Mouse (Mus musculus): ENCODE results near the gene Mrps24. TPM values are rescaled to one million over a fixed set of nuclear protein-coding genes. Genes with fewer than 3 reads are reported as not detected.

The Mrps24 gene
- total and polyA plus RNA-seq, 3 experiments = 73.8 to 107 (median 90.8) TPM

DNA sequence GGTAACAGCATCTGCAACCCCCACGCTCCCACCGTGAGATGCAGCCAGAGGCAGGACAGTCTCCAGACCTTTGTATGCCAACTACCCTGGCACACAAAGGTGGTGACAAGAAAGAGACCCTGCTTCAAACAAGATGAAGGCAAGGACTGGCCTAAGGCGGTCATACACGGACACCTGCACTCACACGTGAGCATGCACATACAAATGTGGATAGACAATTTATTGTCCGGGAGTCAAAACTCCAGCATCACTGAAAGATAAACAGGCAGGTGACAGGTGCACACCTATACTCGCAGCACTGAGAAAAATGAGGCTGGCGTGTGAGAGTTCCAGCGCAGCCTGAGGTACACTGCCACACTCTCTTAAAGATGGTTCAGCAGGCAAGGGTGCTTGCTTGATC is 9.5 kb downstream of the Mrps24 start:
- no peak overlapping the region for H3K4me2 ChIP-seq (ENCODE audit: insufficient read depth, low read depth, poor library complexity, severe bottlenecking)
- no peaks in the 10 kb centered on the region for H3K79me2 ChIP-seq (replicated peaks; ENCODE audit: control insufficient read depth, extremely low read depth, insufficient read depth, poor library complexity, severe bottlenecking)
- peaks cover 7% of the 10 kb centered on the region for H3K27me3 ChIP-seq (replicated peaks)
- no peak overlapping the region for H3K9ac ChIP-seq (ENCODE audit: insufficient read depth, low read depth)
- TF ChIP-seq JUN (IDR thresholded peaks at IDR 0.05; ENCODE audit: insufficient read depth, low read depth, low read length) (no peak), SMC3 (IDR thresholded peaks at IDR 0.05; ENCODE audit: low read depth, low read length) (no peak), IRF4 (IDR thresholded peaks at IDR 0.05; ENCODE audit: low read depth, low read length) (no peak), E2F4 (IDR thresholded peaks at IDR 0.05; ENCODE audit: insufficient replicate concordance, low read depth, low read length) (no peak), USF2 (conservative IDR thresholded peaks at IDR 0.05; ENCODE audit: low read depth, low read length) (no peak), MYC (IDR thresholded peaks at IDR 0.05; ENCODE audit: low read depth, low read length) (no peak), CTCF (conservative IDR thresholded peaks at IDR 0.05 in 1 of 2, IDR thresholded peaks at IDR 0.05 in 1 of 2; ENCODE audit: low read depth in 2 of 2, low read length in 2 of 2) (no peak), EP300 (IDR thresholded peaks at IDR 0.05; ENCODE audit: low read length) (no peak), ZKSCAN1 (IDR thresholded peaks at IDR 0.05; ENCODE audit: borderline replicate concordance, low read depth, low read length) (no peak), RCOR1 (conservative IDR thresholded peaks at IDR 0.05; ENCODE audit: low read depth, low read length) (no peak), TCF12 (IDR thresholded peaks at IDR 0.05; ENCODE audit: low read depth, low read length) (no peak), POLR2A (IDR thresholded peaks at IDR 0.05; ENCODE audit: low read depth, low read length) (no peak), MAZ (IDR thresholded peaks at IDR 0.05; ENCODE audit: low read depth, low read length) (no peak), MEF2A (IDR thresholded peaks at IDR 0.05; ENCODE audit: borderline replicate concordance, low read depth, low read length) (no peak), TBP (conservative IDR thresholded peaks at IDR 0.05; ENCODE audit: low read depth, low read length) (no peak), POLR2AphosphoS2 (IDR thresholded peaks at IDR 0.05; ENCODE audit: low read depth, low read length) (no peak), CHD2 (IDR thresholded peaks at IDR 0.05; ENCODE audit: low read length) (no peak), MAX (IDR thresholded peaks at IDR 0.05; ENCODE audit: low read length) (no peak)
- H3K4me1 ChIP-seq (ENCODE audit: control insufficient read depth in 1 of 2, insufficient read depth in 2 of 2) = peaks cover 8 to 23% of the 10 kb centered on the region in 2 experiments
- peaks cover 5 to 28% of the 10 kb centered on the region in 2 experiments for H3K36me3 ChIP-seq (replicated peaks in 1 of 2; ENCODE audit: control insufficient read depth in 1 of 2, insufficient read depth in 1 of 2, low read length in 1 of 2)
- H3K4me3 ChIP-seq (replicated peaks in 1 of 3; ENCODE audit: low read depth in 2 of 3, low read length in 2 of 3, poor library complexity in 1 of 3) = no peak overlapping the region
- dilution Hi-C loops (cut with MboI; ENCODE audit: extremely low pct_ligation_motif_present, extremely low pct_unique_long_range_greater_than_20kb, low sequenced_read_pairs) (no loop called here), in situ Hi-C loops (cut with MboI; ENCODE audit: low pct_ligation_motif_present, low pct_unique_long_range_greater_than_20kb, low sequenced_read_pairs) (no loop called here)
- H3K27ac ChIP-seq (ENCODE audit: insufficient read depth, low read depth) = no peak overlapping the region
- no peak for DNase-seq (ENCODE audit: extremely low read depth)
- H3K9me3 ChIP-seq (replicated peaks; ENCODE audit: low read length) = no peaks in the 10 kb centered on the region

GRCm38 (mm10) chr11:5703341-5703740 is 12.1 kb downstream of the Mrps24 start:
- Histone ChIP-seq H3K27ac (ENCODE audit: insufficient read depth, low read depth) (no peak overlapping the region), H3K27me3 (replicated peaks) (no peaks in the 10 kb centered on the region), H3K9me3 (replicated peaks; ENCODE audit: low read length) (no peaks in the 10 kb centered on the region), H3K4me1 (ENCODE audit: control insufficient read depth in 1 of 2, insufficient read depth in 2 of 2) (peaks cover 8 to 23% of the 10 kb centered on the region in 2 experiments), H3K36me3 (replicated peaks in 1 of 2; ENCODE audit: control insufficient read depth in 1 of 2, insufficient read depth in 1 of 2, low read length in 1 of 2) (peaks cover 5 to 28% of the 10 kb centered on the region in 2 experiments), H3K4me3 (replicated peaks in 1 of 3; ENCODE audit: low read depth in 2 of 3, low read length in 2 of 3, poor library complexity in 1 of 3) (no peak overlapping the region), H3K79me2 (replicated peaks; ENCODE audit: control insufficient read depth, extremely low read depth, insufficient read depth, poor library complexity, severe bottlenecking) (no peaks in the 10 kb centered on the region), H3K4me2 (ENCODE audit: insufficient read depth, low read depth, poor library complexity, severe bottlenecking) (no peak overlapping the region), H3K9ac (ENCODE audit: insufficient read depth, low read depth) (no peak overlapping the region)
- no peak for TF ChIP-seq USF1 (IDR thresholded peaks at IDR 0.05; ENCODE audit: low read depth, low read length)
- TF ChIP-seq CTCF (conservative IDR thresholded peaks at IDR 0.05 in 1 of 2, IDR thresholded peaks at IDR 0.05 in 1 of 2; ENCODE audit: low read depth in 2 of 2, low read length in 2 of 2) = peak in 1 of 2 experiments; percentile 16; a peak in 2 of 4 replicates
- no peak for TF ChIP-seq POLR2A (IDR thresholded peaks at IDR 0.05; ENCODE audit: low read depth, low read length)
- in situ Hi-C loops (cut with MboI; ENCODE audit: low pct_ligation_motif_present, low pct_unique_long_range_greater_than_20kb, low sequenced_read_pairs) = no loop called here
- dilution Hi-C loops (cut with MboI; ENCODE audit: extremely low pct_ligation_motif_present, extremely low pct_unique_long_range_greater_than_20kb, low sequenced_read_pairs) = no loop called here
- no peak for DNase-seq (ENCODE audit: extremely low read depth)

All from CH12.LX (cell line).